Mouse (Mus musculus) kidney, adult 2 months (tissue): ENCODE data around the gene Rnase11.

Experiments
- CTCF ChIP-seq: fragments of 200-500 bp; conservative IDR thresholded peaks from 2 replicates; pipeline ENCODE4 v1.5.1; 2011; ENCODE audit warnings: low read depth, mild to moderate bottlenecking, control low read depth, low read length, moderate library complexity, mixed read lengths; ENCODE audit not compliant: insufficient read depth, insufficient read length
- POLR2A ChIP-seq: fragments of 200-500 bp; IDR thresholded peaks from one replicate; pipeline ENCODE4 v1.6.1; 2011; ENCODE audit warnings: low read depth, low read length, control low read depth

- TF ChIP-seq CTCF = no peak
- TF ChIP-seq POLR2A = no peak
These were observed 41.2 kb downstream of the Rnase11 start for GRCm38 (mm10) chr14:51008781-51009180.
